Mouse (Mus musculus): ENCODE results near the gene A830031A19Rik.

- TF ChIP-seq CTCF (IDR thresholded peaks at IDR 0.05) (no peak), EP300 (IDR thresholded peaks at IDR 0.05) (no peak)
These were observed 58.8 kb downstream of the A830031A19Rik start for GRCm38 (mm10) chr11:24016049-24016448.

Data from lung, postnatal 0 days (tissue).